Mouse (Mus musculus): ENCODE data around the gene Stambpl1. TPM values are rescaled to one million over a fixed set of nuclear protein-coding genes. Genes with fewer than 3 reads are reported as not detected.
A peak's percentile ranks its signal among the peaks of the same experiment; 100 is the strongest.

Gene Stambpl1
- total RNA-seq, 2 experiments from 2014 or later: 0.39 to 1.2 TPM

DNA sequence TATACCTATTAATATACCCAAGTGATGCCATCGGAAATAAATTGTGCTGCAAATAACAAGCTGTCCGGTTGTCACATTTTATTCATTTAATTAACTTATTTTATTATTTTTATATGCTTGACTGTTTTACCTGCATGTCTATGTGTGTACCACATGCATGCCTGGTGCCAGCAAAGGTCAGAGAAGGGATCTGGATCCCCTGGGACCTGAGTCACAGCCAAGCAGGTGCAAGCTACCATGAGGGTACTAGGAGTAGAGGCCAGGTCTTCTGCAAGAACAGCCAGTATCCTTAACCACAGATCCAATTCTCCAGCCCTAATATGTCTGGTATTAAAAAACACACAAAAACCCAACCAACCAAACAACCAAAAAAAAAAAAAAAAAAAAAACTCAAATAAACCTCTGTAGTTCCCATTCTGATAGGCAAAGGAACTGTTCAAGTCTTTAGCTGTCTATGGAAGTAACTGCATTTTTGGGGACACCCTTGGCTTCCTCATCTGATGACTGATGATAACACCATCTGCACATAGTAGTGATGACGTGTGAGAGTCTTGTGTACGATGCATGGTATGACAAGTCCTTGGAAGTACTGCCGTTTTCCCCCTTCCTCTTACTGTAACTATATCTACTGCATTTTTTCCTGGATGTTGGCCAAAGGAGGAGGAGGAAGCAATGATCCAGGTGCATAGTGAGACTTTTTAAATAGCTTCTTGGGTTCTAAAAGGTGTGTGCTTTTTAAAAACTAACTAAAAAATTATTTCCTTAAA, 48.4 kb downstream of the Stambpl1 start:
- no peak for DNase-seq (ENCODE audit: low spot score)

DNA sequence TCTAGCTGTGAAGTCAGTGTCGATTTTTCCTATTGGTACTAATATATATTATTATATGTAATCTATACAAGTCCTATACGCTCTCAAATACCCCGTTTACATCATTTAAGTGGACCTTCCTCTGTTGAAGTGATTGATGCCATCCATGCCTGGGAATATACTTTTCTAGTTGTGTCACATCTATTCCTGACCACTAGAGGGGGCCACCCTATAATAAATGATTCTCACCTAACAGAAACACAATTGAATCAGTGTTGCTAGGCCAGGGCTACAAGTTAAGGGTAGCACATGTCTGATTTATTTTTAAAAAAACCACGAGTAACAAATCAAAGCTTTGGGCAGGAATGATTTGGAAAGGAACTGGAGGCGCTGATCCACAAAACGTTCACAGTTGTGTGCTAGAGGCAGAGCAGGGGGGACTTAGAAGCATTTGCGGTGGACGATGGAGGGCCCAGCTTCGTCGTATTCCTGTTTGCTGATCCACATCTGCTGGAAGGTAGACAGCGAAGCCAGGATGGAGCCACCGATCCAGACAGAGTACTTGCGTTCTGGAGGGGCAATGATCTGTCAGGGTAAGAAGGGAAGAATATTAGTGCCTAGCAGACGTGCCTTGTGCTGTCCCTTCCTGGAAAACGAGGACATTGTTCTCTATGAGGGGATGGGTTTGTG, 49.4 kb downstream of the Stambpl1 start:
- peak; percentile 40 for DNase-seq (ENCODE audit: low spot score)

DNA sequence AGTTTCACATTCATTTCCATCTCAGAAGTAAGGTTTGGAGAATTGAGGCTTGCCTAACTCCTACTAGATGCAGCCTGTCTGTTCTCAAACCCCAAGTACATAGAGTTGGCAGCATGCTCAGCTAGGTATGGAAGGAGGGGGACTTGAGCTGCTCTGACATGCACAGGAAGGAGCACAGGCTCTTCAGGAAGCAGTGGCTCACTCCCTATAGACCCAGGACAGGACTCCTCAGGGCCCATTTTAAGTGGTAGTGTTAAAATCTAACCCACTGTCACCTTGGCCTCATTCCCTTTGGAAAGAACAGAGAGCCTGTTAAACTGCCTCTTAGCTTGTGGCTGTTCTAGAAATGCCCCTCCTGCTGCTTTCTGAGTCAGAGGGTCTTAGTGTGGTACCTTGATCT, 50.9 kb downstream of the Stambpl1 start:
- DNase-seq (ENCODE audit: low spot score): no peak

GRCm38 (mm10) chr19:34244056-34244455, 52.0 kb downstream of the Stambpl1 start:
- DNase-seq (ENCODE audit: low spot score): peak; percentile 77

- DNase-seq (ENCODE audit: low spot score): no peak
These were observed 56.5 kb downstream of the Stambpl1 start for GRCm38 (mm10) chr19:34248558-34248957.

- DNase-seq (ENCODE audit: low spot score): no peak
These were observed 58.6 kb downstream of the Stambpl1 start for GRCm38 (mm10) chr19:34250621-34251020.

- DNase-seq (ENCODE audit: low spot score): no peak
These were observed 59.9 kb downstream of the Stambpl1 start for GRCm38 (mm10) chr19:34251900-34252299.

DNA sequence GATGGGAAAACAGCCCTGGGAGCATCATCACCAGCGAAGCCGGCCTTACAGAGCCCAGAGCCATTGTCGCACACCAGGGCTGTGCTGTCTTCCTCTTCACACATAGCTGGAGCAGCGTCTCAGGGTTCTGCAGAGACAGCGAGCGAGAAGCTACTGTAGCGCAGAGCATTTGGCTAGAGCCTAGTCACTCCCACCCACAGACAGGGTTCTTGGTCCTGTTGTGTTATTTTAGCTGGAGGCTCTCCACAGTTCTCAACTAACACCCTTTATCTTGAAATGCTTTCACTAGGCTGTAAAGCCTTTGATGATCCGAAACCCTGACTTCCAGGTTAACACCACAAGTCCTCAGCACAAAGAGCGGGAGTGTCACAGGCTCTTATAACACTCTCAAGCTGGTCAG, 60.4 kb downstream of the Stambpl1 start:
- no peak for DNase-seq (ENCODE audit: low spot score)

GRCm38 (mm10) chr19:34254101-34254879, 62.3 kb downstream of the Stambpl1 start:
- DNase-seq (ENCODE audit: low spot score): peak; percentile 25

DNA sequence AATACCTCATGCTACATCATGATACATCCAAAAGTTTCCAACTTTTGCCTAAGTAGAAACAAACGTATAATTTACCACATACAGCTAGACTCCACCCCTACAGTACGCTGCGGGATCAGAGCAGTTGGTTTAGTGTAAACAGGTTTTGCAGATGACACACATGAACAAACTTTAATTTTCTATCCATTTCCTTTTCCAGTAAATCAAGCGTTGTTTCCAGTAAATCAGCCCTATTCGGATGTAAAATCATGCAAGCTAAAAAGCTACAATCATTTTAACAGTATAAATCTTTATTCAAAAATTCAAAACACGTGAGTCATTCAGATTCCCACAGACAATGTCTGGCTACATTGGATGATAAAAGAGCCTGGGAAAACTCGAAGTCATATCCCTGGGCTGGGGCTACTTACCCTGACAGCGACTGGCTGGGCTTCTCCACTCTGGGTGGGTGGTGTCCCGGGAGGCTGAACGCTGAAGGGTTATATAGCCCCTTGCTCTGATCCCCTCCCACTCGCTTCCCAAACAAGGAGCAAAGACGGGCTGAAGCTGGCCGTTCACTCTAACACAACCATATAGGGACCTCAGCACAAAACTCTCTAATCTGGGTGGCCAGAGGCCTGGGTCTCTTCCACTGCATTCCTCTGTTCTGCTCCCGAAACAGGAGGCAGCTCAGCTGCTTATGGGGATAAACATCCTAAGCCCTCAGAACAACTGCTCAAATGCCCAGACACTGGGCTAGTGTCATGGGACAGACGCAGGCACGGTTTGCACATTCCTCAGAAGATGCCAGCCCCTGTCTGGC, 63.1 kb downstream of the Stambpl1 start, which contains the start of gene Acta2:
Acta2 (minus strand) TSS at position 711 of the 802 bp plus-strand sequence.
- DNase-seq (ENCODE audit: low spot score): peak; percentile 20

- no peak for DNase-seq (ENCODE audit: low spot score)
These were observed 64.1 kb downstream of the Stambpl1 start for GRCm38 (mm10) chr19:34256149-34256548.

DNA sequence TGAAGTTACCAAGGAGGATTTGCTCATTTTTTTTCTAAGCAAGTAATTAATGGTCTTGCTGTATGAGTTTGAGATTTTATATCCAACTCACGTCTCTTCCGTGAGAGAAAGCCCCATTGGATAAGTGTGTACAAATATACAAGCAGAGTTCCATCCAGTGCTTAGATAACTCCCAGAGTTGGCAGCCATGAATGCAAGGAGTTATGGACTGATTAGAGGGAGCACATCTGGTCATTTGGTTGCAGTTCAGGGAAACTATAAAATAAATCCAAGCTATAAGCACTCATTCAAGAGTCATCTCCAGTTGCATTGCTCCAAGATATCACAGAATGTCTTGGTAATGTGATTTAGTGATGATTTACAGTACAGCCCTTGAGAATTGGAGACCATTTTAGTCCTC, 64.9 kb downstream of the Stambpl1 start:
- no peak for DNase-seq (ENCODE audit: low spot score)

DNA sequence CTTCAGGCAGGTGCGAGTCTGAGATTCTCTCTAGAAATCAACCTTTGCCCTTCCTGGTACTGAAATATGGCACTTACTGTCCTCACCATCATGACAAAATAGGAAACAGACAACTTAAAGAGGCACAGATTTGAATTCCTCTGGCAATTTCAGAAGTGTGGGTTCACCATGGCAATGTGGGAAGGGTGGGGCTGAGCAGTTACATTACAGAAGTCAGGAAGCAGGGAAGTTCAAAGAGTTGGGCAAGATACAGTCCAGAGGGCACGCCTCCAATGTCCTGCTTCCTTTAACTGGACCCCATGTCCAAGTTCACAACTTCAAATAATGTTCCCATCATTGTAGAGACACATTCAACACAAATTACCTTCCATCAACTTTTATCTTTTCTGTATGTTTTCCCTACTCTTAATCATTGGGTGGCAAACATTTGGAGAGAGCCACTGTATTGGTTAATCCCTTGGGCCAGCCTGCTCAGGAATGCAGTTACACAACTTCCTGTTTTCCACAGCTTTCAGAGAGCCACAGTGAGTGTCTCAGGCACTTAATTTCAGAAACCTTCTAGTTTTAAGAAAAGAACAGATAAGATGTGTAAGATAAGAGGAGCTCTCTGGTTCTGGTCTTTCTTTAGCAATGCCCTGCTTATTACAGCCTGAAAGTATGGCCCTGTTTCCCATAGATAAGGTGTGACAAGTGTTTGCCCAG, 70.4 kb downstream of the Stambpl1 start:
- DNase-seq (ENCODE audit: low spot score): no peak

DNA sequence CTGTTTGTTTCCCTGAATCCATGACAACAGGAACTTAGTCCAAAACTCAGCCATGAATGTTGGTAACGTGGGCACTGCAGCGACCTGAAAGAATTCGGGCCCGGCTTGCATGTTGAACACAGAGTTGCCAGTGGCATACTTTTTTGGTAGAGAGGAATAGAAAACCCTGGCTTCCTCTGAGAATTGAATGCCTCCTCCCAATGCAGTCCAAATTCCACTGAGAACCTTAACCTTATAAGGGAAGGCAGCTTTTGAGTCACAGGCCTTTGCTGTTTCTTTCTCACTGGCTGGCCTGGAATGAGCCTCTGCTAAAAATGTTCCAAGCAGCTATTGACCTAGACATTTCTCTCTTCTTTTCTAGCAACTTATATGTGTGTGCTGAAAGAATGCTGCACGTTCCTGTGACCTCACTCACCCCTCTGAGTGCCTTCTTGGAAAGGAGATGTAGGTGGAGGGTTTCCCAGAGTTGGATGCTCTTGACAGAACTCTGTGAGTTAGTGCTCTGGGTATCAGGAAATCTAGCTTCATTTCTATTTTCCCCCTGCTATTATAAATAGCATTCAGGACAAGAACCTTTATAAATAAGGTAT, 73.7 kb downstream of the Stambpl1 start:
- DNase-seq (ENCODE audit: low spot score): peak; percentile 9

DNA sequence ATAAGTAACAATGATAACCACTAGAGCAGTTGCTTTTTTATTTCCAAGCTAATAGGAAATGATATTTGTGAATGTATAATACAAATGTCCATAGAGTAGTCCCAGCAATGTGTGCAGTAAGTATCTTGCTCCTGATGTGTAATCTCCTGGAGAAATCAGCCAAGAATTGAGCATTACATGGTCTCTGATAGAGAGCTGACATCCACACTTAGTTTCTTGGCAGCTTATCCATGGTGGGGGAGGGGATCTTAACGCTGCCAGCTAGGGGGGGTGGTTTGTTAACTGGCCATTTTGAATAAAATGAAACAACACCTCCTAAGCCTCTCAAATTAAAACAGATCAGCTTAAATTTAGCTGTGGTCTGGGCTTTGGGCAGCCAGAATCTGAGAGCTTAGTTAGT, 77.0 kb downstream of the Stambpl1 start:
- DNase-seq (ENCODE audit: low spot score): no peak

DNA sequence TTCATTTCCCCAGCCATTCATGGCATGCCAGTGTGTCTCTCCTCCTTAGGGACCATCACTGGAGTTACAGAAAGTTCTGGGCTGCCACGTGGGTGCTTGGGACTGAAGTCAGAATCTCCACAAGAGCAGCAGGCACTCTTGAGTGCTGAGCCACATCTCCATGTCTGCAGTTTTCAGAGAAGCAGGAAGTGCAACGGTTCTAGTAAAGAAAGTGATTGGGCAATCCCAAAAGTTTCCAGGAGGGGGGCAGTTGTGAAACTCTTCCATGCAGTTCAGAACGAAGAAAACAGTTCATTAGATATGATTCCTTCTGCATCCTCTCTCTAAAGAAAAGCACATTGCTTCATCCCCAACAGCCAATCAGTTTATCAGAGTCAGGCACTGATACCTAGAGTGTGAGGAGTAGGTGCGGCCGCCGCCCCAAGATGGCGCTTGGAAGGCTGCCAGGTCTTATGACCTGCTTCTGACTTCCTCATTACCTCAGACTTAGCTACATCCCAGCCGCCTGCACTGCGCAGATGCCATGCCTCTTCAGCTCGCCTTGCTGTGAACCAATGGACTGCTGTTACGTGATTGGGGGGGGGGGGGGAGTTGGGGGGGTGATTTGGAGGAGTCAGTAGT, 78.2 kb downstream of the Stambpl1 start:
- no peak for DNase-seq (ENCODE audit: low spot score)

GRCm38 (mm10) chr19:34270824-34271464, 78.9 kb downstream of the Stambpl1 start:
- no peak for DNase-seq (ENCODE audit: low spot score)

DNA sequence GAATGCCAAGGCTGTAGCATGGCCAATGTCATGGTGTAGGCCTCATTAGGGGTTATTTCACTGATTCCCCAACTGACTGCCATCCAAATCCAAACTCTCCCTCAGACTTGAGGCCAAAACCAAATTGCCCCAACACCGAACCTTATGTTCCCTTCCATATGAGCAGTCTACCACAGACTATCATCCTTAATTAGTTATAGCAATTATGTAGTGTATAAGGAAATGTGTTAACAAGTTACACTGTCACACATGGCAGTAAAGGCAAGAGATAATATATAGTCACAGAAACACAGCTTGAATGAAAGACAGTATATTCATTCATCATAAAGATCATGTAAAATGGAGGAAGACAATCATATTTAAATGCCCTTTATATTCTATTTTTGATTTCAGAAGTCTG, 81.0 kb downstream of the Stambpl1 start:
- DNase-seq (ENCODE audit: low spot score): no peak

DNA sequence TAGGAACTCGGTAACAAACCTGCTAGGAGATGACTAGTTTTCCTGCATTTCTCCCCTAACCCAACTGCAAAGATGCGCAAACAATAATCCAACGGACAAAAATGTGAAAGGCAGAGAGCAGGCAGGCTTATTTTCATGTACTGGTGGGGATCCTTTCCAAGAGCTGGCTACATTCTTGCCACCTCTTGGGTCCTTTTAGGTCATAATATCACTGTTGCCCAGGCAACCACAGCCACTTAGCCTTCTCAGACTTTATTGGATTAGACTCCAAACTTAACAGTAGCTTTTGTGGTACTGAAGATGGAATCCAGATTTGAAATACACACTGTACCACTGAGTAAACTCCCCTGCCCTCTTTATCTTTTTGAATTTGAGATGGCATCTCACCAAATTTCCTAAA, 86.0 kb downstream of the Stambpl1 start:
- DNase-seq (ENCODE audit: low spot score): no peak
